Mouse (Mus musculus) layer of hippocampus, adult 2 months (tissue): ENCODE data around the gene Flrt3. TPM values are rescaled to one million over a fixed set of nuclear protein-coding genes. Genes with fewer than 3 reads are reported as not detected.

ENCODE experiments used
- DNase-seq, 2 experiments: peaks; one replicate each; pipeline ENCODE4 v3.0.0; 2022; ENCODE audit warnings: low spot score in 2 of 2
- H3K27ac ChIP-seq: fragments of 200-600 bp; 2 replicates; pipeline ENCODE4 v1.8.1; 2022
- H3K4me3 ChIP-seq: fragments of 200-600 bp; 2 replicates; pipeline ENCODE4 v1.8.1; 2022; ENCODE audit warnings: mild to moderate bottlenecking
- CTCF ChIP-seq: fragments of 200-600 bp; conservative IDR thresholded peaks from 2 replicates; pipeline ENCODE4 v1.8.1; 2022; ENCODE audit warnings: antibody characterized with exemption, mild to moderate bottlenecking, moderate library complexity
- long read RNA-seq, 2 experiments: library from polyadenylated mRNA; stranded (forward); transcript quantifications; one replicate each; pipeline ENCODE4 v2.0.0; 2021; ENCODE audit warnings: borderline mapping rate in 2 of 2
- total RNA-seq, 2 experiments: library from RNA; stranded (reverse); gene quantifications; 2 replicates each; pipeline ENCODE4 v1.2.3; 2021

The Flrt3 gene
- 10 to 100 TPM; 35.1 to 41.4 TPM for total RNA-seq
- long read RNA-seq, experiment 1, transcript Flrt3-202 (3 exons, 3,977 nt) = major isoform, 16 of 24 reads
- long read RNA-seq, experiment 1, partial matches to known transcripts = 0 of 24 reads
- long read RNA-seq, experiment 1, other reads (novel, unspliced or antisense) = 4 of 24 reads
- long read RNA-seq, experiment 2, transcript Flrt3-202 (3 exons, 3,977 nt) = major isoform, 24 of 32 reads
- long read RNA-seq, experiment 2, partial matches to known transcripts = 0 of 32 reads
- long read RNA-seq, experiment 2, other reads (novel, unspliced or antisense) = 4 of 32 reads

DNA sequence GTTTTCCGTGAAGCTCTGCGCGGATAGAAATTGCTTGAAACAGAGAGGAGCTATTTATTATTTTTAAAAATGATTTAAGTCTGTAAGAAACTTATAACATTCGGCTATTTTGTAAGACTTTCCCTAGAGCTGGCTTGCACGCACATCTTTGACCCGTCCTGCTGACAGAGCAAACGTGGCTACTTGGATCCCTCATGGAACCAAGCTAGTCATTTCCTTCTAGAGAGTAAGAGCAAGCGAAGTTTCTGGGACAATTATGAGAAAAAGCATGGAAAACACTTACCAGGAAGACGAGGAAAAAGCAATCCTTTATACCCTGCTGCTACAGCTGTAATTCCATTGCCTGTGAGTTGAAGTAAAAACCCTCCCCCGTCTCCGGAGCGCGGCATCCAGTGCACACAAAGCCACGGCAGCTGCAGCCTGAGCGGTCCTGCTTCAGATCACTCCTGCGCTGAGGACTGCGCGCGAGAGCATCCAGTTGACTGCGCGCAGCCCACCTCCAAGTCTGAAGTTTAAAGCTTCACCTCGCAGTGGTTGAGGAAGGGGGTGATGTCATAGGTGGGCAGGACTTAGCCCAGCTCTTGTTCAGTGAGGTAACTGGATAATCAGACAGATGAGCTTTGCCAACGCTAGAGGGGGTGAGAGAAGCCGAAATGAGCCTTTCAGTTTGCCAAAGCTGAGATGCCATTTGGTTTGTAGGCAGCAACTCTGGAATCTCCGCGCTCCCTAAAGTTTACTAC, at the start of gene Flrt3:
Flrt3 (minus strand) TSS at position 507 of the 740 bp plus-strand sequence.
- TF ChIP-seq CTCF = peak; percentile 88
- peak within 1 kb of the TSS; percentile 90 for H3K27ac ChIP-seq

DNA sequence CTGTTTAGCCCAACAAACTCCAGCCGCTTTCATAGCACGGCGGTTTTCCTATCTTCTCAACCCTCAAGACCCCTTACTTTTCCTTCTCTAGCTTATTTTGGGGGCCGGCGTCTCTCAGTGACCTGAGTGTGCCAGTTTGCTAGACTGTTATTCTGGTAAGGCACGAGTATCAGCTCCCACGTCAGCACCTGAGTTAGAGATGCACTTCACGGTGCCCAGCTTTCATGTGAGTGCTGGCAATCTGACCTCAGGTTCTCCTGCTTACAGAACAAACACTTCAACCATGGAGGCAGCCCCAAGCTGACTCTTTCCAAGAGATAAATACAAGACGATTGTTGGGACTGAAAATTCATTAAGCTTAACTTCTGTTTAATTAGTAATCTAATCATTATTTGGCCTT, 46.1 kb upstream of the Flrt3 start:
- no peak overlapping the region for H3K27ac ChIP-seq
- no peak overlapping the region for H3K4me3 ChIP-seq
- no peak for TF ChIP-seq CTCF
- no peak for DNase-seq

More for the DNA sequence above, at the start of gene Flrt3:
- H3K4me3 ChIP-seq = peak within 1 kb of the TSS; percentile 90
- peak; percentile 90 to 96 for DNase-seq

DNA sequence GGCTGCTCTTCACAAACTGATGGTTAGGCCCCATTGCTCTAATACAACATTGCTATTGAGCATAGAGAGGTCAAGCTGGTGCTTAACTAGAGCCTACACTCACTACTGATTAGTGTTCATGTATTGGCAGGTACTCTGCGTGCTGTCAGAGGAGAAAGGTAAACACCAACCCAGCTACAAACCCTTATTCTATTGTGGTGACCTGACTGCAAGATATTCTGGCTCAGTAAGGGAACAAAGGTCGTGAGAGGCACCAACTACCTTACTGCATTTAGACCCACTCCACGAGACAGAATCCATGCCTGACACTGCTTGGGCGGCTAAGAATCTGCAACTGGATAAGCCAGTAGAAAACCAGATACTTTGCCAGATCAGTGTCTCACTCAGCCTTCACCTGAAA, 44.6 kb upstream of the Flrt3 start:
- no peak for DNase-seq
- Histone ChIP-seq H3K4me3 (no peak overlapping the region), H3K27ac (no peak overlapping the region)
- TF ChIP-seq CTCF = no peak

DNA sequence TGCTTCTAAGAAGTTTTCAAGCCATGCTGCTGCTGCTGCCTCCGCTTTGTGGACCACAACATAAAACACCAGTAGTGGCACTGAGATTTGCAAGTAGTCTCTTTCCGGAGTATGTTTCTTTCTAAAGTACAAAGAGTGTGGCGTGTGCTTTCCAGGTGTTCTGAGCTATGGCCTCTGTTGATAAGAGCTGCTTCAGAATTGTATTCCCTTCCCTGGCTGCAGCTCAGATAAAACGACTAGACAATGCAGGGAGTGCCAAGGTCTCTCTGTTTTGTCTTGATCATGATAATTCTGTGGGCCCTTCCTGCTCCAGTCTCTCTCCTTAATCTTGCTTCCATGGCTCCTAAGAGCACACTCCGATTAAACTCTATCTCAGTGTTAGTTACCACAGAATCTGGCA, 36.3 kb upstream of the Flrt3 start:
- TF ChIP-seq CTCF = no peak
- Histone ChIP-seq H3K4me3 (no peak overlapping the region), H3K27ac (no peak overlapping the region)
- no peak for DNase-seq

DNA sequence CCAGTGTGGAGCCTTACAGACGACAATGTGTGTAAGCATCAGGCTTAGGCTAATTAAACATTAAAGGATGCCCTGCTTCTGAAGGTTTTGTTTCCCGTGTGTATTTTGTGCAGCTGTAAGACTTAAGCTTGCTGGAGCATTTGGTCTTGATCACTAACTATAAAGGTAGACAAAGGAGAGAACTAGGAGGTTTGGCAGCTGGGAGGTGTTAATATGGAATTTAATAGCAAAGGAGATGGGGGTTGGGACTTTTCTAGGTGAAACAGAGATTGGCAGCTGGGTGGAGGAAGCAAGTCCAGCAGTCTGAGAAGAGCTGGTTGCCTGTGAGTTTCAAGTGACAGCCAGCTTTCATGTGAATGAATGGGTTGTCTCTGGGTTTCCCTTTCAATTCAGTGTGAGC, 34.0 kb upstream of the Flrt3 start:
- Histone ChIP-seq H3K27ac (no peak overlapping the region), H3K4me3 (no peak overlapping the region)
- no peak for DNase-seq
- no peak for TF ChIP-seq CTCF

DNA sequence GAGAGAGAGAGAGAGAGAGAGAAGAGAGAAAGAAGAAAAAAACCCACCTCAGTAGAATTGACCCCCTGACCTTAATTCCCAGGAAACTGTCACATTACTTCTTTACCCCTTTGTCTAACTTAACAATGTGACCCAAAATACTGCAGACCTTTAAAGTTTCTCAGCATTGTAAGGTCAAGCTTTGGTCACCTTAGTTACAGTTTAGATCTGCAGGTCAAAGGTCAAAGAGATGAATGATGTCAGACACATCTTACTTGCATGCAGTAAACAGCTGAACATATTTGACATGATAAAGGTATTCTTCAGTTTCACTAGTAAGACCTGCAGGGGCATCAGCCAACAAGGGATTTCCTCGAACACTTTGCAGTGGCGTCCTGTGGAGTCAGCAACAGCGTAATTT, 32.9 kb upstream of the Flrt3 start:
- Histone ChIP-seq H3K4me3 (no peak overlapping the region), H3K27ac (no peak overlapping the region)
- no peak for TF ChIP-seq CTCF
- DNase-seq = no peak

DNA sequence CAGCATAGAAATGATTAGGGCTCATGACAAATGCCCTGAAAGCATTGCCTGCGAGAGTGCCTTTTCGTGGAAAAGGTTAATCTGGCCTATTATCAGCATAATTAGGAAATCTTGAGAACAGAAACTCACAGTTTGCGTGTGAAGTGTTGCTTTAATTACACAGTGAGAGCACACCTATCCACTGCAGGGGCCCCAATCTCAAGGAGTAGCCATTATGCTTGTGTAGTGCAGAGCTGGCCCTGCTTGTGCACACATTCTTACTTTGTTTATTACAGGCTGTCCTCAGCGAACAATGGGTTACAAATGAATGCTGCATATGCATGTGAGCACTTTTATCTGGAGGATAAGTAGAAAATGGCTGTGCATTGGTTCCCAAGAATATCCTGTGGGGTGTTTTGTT, 32.1 kb upstream of the Flrt3 start:
- TF ChIP-seq CTCF = no peak
- Histone ChIP-seq H3K27ac (no peak overlapping the region), H3K4me3 (no peak overlapping the region)
- DNase-seq = no peak

DNA sequence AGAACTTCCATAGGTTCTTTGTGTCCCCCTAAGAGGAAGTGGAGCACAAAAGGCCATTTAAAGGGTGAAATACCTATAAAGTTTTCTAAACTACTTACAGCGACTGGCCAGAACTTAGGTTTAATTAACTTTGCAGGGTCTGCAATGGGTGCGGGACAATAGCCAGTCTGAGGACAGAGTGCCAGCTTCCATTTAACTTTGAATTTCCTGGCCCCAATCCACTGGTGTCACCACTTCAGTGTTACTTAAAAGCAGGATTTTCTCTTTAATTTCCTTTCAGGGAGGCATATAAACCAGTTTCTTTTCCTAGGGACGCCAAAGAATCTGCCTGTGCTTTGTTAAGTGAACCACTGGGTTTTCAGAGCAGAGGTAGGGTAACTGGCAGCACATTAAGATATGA, 27.3 kb upstream of the Flrt3 start:
- H3K4me3 ChIP-seq = no peak overlapping the region
- no peak overlapping the region for H3K27ac ChIP-seq
- no peak for DNase-seq
- no peak for TF ChIP-seq CTCF

DNA sequence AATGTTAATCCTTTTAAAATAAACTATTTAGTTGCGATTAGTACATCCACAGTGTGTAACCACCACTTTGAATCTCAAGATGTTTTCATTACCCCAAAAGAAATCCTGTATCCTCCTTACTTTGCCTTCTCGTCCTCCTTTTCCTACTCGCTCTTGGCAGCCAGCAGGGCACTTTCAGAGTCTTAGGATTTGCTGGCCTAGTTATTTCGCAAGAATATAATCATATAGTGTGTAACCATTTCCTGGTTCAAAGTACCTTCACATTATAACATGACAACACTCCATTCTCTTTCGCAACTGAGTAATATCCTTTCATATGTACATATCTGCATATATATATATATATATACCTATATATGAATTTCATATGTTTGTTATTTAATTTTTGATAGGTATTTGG, 22.6 kb upstream of the Flrt3 start:
- H3K27ac ChIP-seq = no peak overlapping the region
- no peak for TF ChIP-seq CTCF
- DNase-seq = no peak
- H3K4me3 ChIP-seq = no peak overlapping the region

DNA sequence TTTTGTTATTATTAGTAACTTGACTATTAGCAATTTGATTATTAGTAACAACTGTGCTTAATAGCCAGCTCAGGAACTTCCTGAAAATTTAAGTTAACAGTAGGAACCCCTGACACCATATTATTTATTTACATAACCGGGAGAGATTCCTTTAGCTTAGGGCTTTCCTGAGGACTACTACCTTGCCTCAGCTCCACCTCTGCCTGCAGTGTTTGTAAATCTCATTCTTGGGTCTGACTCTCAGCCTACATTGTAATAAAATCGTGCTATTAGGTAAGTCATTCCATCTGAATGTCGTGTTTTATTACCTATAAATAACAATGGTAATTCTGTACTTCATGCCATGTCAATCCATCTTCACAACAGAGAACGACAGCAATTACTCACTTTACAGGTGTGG, 21.2 kb upstream of the Flrt3 start:
- H3K4me3 ChIP-seq = no peak overlapping the region
- no peak for TF ChIP-seq CTCF
- no peak for DNase-seq
- H3K27ac ChIP-seq = no peak overlapping the region

DNA sequence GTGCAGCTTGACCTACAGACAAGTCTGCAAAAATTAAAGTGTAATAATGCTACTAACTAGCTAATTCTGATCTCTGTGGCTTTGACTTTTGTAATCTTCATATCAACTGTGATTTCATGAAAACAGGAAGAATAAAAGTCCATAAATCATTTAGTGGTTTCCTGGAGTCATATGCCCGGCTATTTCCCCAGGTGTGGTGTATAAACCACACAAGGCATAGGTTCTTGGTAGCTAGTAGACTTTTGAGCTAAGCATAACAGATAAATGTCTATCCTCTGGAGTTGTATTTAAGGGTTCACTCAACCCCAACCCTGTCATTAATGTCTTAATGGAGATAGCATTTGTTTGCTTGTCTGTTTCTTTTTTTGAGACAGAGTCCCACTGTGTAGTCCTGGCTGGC, 20.1 kb upstream of the Flrt3 start:
- no peak for TF ChIP-seq CTCF

DNA sequence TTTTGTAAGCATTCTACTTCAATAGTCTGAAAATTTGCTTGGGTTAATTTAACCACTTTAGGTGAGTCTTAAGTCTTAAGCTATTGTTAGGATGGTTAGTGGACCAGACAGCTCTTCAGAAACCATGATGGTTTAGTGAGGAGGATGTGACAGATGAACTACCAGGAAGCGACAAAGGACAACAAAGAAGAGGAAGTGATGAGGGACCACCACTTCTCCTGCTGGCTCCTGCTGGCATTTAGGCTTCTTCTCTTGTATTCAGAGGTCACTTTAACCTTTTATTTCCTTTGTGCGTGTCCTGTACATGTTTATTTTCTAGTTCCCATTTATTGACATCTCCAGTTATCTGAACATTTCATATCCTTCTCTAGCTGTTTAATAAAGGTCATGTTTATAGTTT, 19.6 kb upstream of the Flrt3 start:
- TF ChIP-seq CTCF = no peak
- no peak for DNase-seq
- no peak overlapping the region for H3K27ac ChIP-seq
- H3K4me3 ChIP-seq = no peak overlapping the region

More for the DNA sequence above, 20.1 kb upstream of the Flrt3 start:
- Histone ChIP-seq H3K4me3 (no peak overlapping the region), H3K27ac (no peak overlapping the region)
- no peak for DNase-seq

DNA sequence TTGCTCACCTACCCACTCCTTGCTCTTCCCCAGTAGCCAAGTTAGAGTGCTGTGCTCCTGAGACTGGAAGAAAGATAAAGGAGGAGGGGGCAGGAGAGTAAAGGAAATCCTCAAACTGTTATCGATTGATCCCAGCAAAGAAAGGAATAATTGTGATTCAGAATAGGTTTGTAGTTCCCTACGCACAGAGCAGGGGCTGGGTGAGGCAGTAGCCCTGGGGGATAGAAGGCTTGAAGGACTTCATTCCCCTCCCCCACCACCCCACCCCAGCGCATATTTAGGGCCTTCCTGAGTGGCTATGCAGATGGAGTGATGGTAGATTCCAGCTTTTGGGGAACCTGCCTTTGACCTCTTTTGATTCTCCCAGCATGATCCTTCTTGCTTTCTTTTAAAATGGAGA, 5.5 kb upstream of the Flrt3 start:
- H3K4me3 ChIP-seq = no peak overlapping the region
- no peak for TF ChIP-seq CTCF
- no peak for DNase-seq

DNA sequence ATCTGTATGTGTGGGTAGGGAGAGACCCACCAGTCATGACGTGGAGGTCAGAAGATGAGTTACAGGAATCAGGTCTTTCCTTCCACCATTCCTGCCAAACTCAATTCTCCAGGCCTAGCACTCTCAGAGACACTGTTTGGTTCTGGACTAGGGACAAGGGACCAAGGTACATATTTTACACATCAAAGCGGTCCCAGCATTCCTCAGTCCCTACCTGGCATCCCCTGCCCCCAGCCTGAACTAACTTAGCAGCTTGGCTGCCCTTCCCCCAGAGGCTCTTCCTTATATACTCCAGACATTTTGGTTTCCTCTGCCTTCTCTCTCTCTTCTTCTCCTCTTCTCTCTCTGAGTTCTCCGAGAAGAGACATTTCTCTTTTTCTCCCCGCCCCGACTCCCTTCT, 2.2 kb upstream of the Flrt3 start:
- H3K27ac ChIP-seq = no peak overlapping the region
- no peak overlapping the region for H3K4me3 ChIP-seq
- no peak for TF ChIP-seq CTCF
- no peak for DNase-seq

More for the DNA sequence above, 5.5 kb upstream of the Flrt3 start:
- H3K27ac ChIP-seq = no peak overlapping the region
